Mouse (Mus musculus): Measurements from ENCODE around the gene Kcnip4. TPM values are rescaled to one million over a fixed set of nuclear protein-coding genes. Genes with fewer than 3 reads are reported as not detected.

The Kcnip4 gene
- polyA plus RNA-seq, 1 experiment: 0.08 TPM

- DNase-seq (ENCODE audit: low spot score): no peak
These were observed 277.6 kb downstream of the Kcnip4 start for GRCm38 (mm10) chr5:49247081-49247480.

GRCm38 (mm10) chr5:49244414-49244813 is 280.3 kb downstream of the Kcnip4 start:
- DNase-seq (ENCODE audit: low spot score): no peak

GRCm38 (mm10) chr5:49241708-49242107 is 283.0 kb downstream of the Kcnip4 start:
- DNase-seq (ENCODE audit: low spot score): no peak

- DNase-seq (ENCODE audit: low spot score): no peak
These were observed 323.4 kb downstream of the Kcnip4 start for GRCm38 (mm10) chr5:49201164-49201756.

GRCm38 (mm10) chr5:49188236-49188635 is 336.5 kb downstream of the Kcnip4 start:
- DNase-seq (ENCODE audit: low spot score): no peak

GRCm38 (mm10) chr5:49150116-49150811 is 374.4 kb downstream of the Kcnip4 start:
- no peak for DNase-seq (ENCODE audit: low spot score)

GRCm38 (mm10) chr5:49149684-49150083 is 375.0 kb downstream of the Kcnip4 start:
- DNase-seq (ENCODE audit: low spot score): no peak

- no peak for DNase-seq (ENCODE audit: low spot score)
These were observed 429.3 kb downstream of the Kcnip4 start for GRCm38 (mm10) chr5:49095432-49095831.

GRCm38 (mm10) chr5:49094945-49095344 is 429.8 kb downstream of the Kcnip4 start:
- no peak for DNase-seq (ENCODE audit: low spot score)

GRCm38 (mm10) chr5:49094306-49094705 is 430.4 kb downstream of the Kcnip4 start:
- DNase-seq (ENCODE audit: low spot score): no peak

GRCm38 (mm10) chr5:49090122-49090680 is 434.5 kb downstream of the Kcnip4 start:
- DNase-seq (ENCODE audit: low spot score): peak; percentile 45

GRCm38 (mm10) chr5:49065646-49066045 is 459.1 kb downstream of the Kcnip4 start:
- no peak for DNase-seq (ENCODE audit: low spot score)

GRCm38 (mm10) chr5:49058926-49059325 is 465.8 kb downstream of the Kcnip4 start:
- DNase-seq (ENCODE audit: low spot score): no peak

GRCm38 (mm10) chr5:49057636-49058340 is 466.9 kb downstream of the Kcnip4 start:
- DNase-seq (ENCODE audit: low spot score): no peak

GRCm38 (mm10) chr5:49047960-49048359 is 476.7 kb downstream of the Kcnip4 start:
- DNase-seq (ENCODE audit: low spot score): no peak

- no peak for DNase-seq (ENCODE audit: low spot score)
These were observed 483.4 kb downstream of the Kcnip4 start for GRCm38 (mm10) chr5:49041259-49041845.

- no peak for DNase-seq (ENCODE audit: low spot score)
These were observed 527.3 kb downstream of the Kcnip4 start for GRCm38 (mm10) chr5:48997359-48997758.

- DNase-seq (ENCODE audit: low spot score): no peak
These were observed 535.5 kb downstream of the Kcnip4 start for GRCm38 (mm10) chr5:48989145-48989659.

- no peak for DNase-seq (ENCODE audit: low spot score)
These were observed 582.2 kb downstream of the Kcnip4 start for GRCm38 (mm10) chr5:48942378-48943088.

- DNase-seq (ENCODE audit: low spot score): no peak
These were observed 592.8 kb downstream of the Kcnip4 start for GRCm38 (mm10) chr5:48931881-48932280.

GRCm38 (mm10) chr5:48890216-48890615 is 634.5 kb downstream of the Kcnip4 start:
- no peak for DNase-seq (ENCODE audit: low spot score)
